Mouse (Mus musculus) liver, embryonic 14.5 days (tissue): Measurements from ENCODE around the gene Plk3. TPM values are rescaled to one million over a fixed set of nuclear protein-coding genes. Genes with fewer than 3 reads are reported as not detected.

Source experiments
- ATAC-seq: fragments of 200-750 bp; cut with Nextera tagmentation; 2 replicates; pipeline ENCODE4 v1.8.0; 2017; ENCODE audit warnings: moderate number of reproducible peaks, mild to moderate bottlenecking, moderate library complexity; ENCODE audit not compliant: insufficient read depth
- DNase-seq, 3 experiments: peaks; one replicate each; pipeline ENCODE4 v3.0.0-alpha.2; 2012 to 2013; ENCODE audit warnings: low read depth in 3 of 3, low spot score in 3 of 3
- H3K27ac ChIP-seq: fragments of 300-500 bp; sonication (generic); 2 replicates; pipeline ENCODE4 v1.5.1; 2014; ENCODE audit warnings: moderate library complexity, mild to moderate bottlenecking, control low read depth, inconsistent platforms
- H3K27me3 ChIP-seq: fragments of 300-500 bp; sonication (generic); 2 replicates; pipeline ENCODE4 v1.6.1; 2014; ENCODE audit warnings: mild to moderate bottlenecking, low read length, moderate library complexity; ENCODE audit not compliant: control insufficient read depth, insufficient read depth
- H3K36me3 ChIP-seq: fragments of 300-500 bp; sonication (generic); replicated peaks from 2 replicates; pipeline ENCODE4 v1.6.1; 2014; ENCODE audit warnings: low read depth; ENCODE audit not compliant: control insufficient read depth, insufficient read depth
- H3K4me1 ChIP-seq, 2 experiments: fragments of 200-500 bp in 1 of 2; fragments of 300-500 bp in 1 of 2; sonication (generic) in 1 of 2; replicated peaks; 2 replicates each; pipeline ENCODE4 v1.6.1; 2012 to 2014; ENCODE audit warnings: antibody characterized with exemption in 1 of 2, inconsistent platforms in 1 of 2, low read length in 1 of 2; ENCODE audit not compliant: control insufficient read depth in 2 of 2, insufficient read depth in 2 of 2
- H3K4me2 ChIP-seq: fragments of 300-500 bp; sonication (generic); 2 replicates; pipeline ENCODE4 v1.6.1; 2014; ENCODE audit warnings: low read depth, mild to moderate bottlenecking, control low read depth, moderate library complexity
- H3K4me3 ChIP-seq, 2 experiments: fragments of 200-500 bp in 1 of 2; fragments of 300-500 bp in 1 of 2; sonication (generic) in 1 of 2; 2 replicates each; pipeline ENCODE4 v1.5.1; 2012 to 2014; ENCODE audit warnings: low read depth in 2 of 2, low read length in 2 of 2, mild to moderate bottlenecking in 2 of 2, control low read depth in 1 of 2, inconsistent platforms in 1 of 2, moderate library complexity in 1 of 2; ENCODE audit not compliant: insufficient read depth in 1 of 2
- H3K9ac ChIP-seq: fragments of 300-500 bp; sonication (generic); replicated peaks from 2 replicates; pipeline ENCODE4 v1.6.1; 2014; ENCODE audit warnings: mild to moderate bottlenecking, control low read depth, moderate library complexity
- H3K9me3 ChIP-seq: fragments of 300-500 bp; sonication (generic); 2 replicates; pipeline ENCODE4 v1.6.1; 2016; ENCODE audit warnings: low read length, mixed read lengths; ENCODE audit not compliant: control insufficient read depth
- CTCF ChIP-seq: IDR thresholded peaks from 2 replicates; pipeline ENCODE4 v1.5.1; 2016; ENCODE audit warnings: antibody characterized with exemption, low read depth, control low read depth
- EP300 ChIP-seq: IDR thresholded peaks from 2 replicates; pipeline ENCODE4 v1.6.1; 2016; ENCODE audit warnings: antibody characterized with exemption, low read depth
- WGBS: fragments of 180-500 bp; shearing (Covaris S2); extraction: QIAGEN DNeasy Blood & Tissue Kit; methylation state at CpG from one replicate; pipeline ENCODE4 v1.1.7; 2014; ENCODE audit not compliant: insufficient replicate concordance; 5-methylcytosine and 5-hydroxymethylcytosine counted together
- polyA plus RNA-seq, 2 experiments: library from polyadenylated mRNA; depleted of rRNA in 1 of 2; stranded (reverse) in 1 of 2; unstranded in 1 of 2; fragments of >200 nt; fragmentation: Nextera tagmentation in 1 of 2; extraction: Ambion mirVana in 1 of 2; gene quantifications; 2 replicates each; pipeline versions ENCODE4 v1.2.1 to v1.2.3; 2012 to 2014

Plk3 gene
- polyA plus RNA-seq, 2 experiments: 1.1 to 1.7 TPM

- no peak for DNase-seq
- Histone ChIP-seq H3K27ac (no peak overlapping the region), H3K36me3 (peaks cover 33% of the 10 kb centered on the region), H3K9me3 (no peaks in the 10 kb centered on the region), H3K4me1 (peaks cover 4 to 5% of the 10 kb centered on the region in 2 experiments), H3K9ac (no peak overlapping the region), H3K27me3 (no peaks in the 10 kb centered on the region), H3K4me3 (no peak overlapping the region), H3K4me2 (no peak overlapping the region)
- 72% methylated on average over 18 of the region's 18 CpGs for WGBS
- TF ChIP-seq CTCF (no peak), EP300 (no peak)
- no peak for ATAC-seq
Observed at GRCm38 (mm10) chr4:117148047-117148713, 14.4 kb upstream of the Plk3 start.

- H3K4me2 ChIP-seq: no peak overlapping the region
- DNase-seq (peak; percentile 80 to 89 (median 84)), ATAC-seq (peak; percentile 27; the same call in 1 of the 2 replicates)
- H3K27ac ChIP-seq: no peak overlapping the region
- H3K9me3 ChIP-seq: no peaks in the 10 kb centered on the region
- no peak overlapping the region for H3K9ac ChIP-seq
- no peaks in the 10 kb centered on the region for H3K4me1 ChIP-seq
- H3K27me3 ChIP-seq: no peaks in the 10 kb centered on the region
- 37% methylated on average over 15 of the region's 15 CpGs for WGBS
- TF ChIP-seq CTCF: peak; percentile 99
- no peak for TF ChIP-seq EP300
- H3K36me3 ChIP-seq: peaks cover 16% of the 10 kb centered on the region
- H3K4me3 ChIP-seq: no peak overlapping the region
Observed at GRCm38 (mm10) chr4:117146176-117146575, 12.4 kb upstream of the Plk3 start.

- Histone ChIP-seq H3K4me1 (no peaks in the 10 kb centered on the region), H3K4me3 (no peak overlapping the region), H3K4me2 (no peak overlapping the region), H3K9me3 (no peaks in the 10 kb centered on the region), H3K9ac (no peak overlapping the region), H3K36me3 (peaks cover 7% of the 10 kb centered on the region), H3K27ac (no peak overlapping the region), H3K27me3 (no peaks in the 10 kb centered on the region)
- 84% methylated on average over 13 of the region's 13 CpGs for WGBS
- DNase-seq: no peak
- no peak for TF ChIP-seq EP300
- no peak for TF ChIP-seq CTCF
- no peak for ATAC-seq
Observed at GRCm38 (mm10) chr4:117145248-117145647, 11.5 kb upstream of the Plk3 start.

- DNase-seq (no peak), ATAC-seq (no peak)
- H3K27me3 ChIP-seq: no peaks in the 10 kb centered on the region
- H3K27ac ChIP-seq: no peak overlapping the region
- no peaks in the 10 kb centered on the region for H3K9me3 ChIP-seq
- TF ChIP-seq CTCF (no peak), EP300 (no peak)
- H3K36me3 ChIP-seq: no peaks in the 10 kb centered on the region
- no peak overlapping the region for H3K4me3 ChIP-seq
- WGBS: 54% methylated on average over 7 of the region's 7 CpGs
- no peaks in the 10 kb centered on the region; a peak in 1 of 4 replicates for H3K4me1 ChIP-seq
- no peak overlapping the region for H3K9ac ChIP-seq
- H3K4me2 ChIP-seq: no peak overlapping the region
Observed at GRCm38 (mm10) chr4:117143023-117143422, 9.3 kb upstream of the Plk3 start.

- H3K9me3 ChIP-seq: no peaks in the 10 kb centered on the region
- H3K27ac ChIP-seq: no peak overlapping the region
- no peaks in the 10 kb centered on the region for H3K36me3 ChIP-seq
- TF ChIP-seq EP300 (no peak), CTCF (peak; percentile 16; the same call in 1 of the 2 replicates)
- no peaks in the 10 kb centered on the region for H3K27me3 ChIP-seq
- no peak overlapping the region for H3K9ac ChIP-seq
- H3K4me3 ChIP-seq: no peak overlapping the region
- WGBS: 34% methylated on average over 4 of the region's 4 CpGs
- DNase-seq: no peak
- peaks cover 0 to 10% of the 10 kb centered on the region in 2 experiments; a peak in 3 of 4 replicates for H3K4me1 ChIP-seq
- H3K4me2 ChIP-seq: no peak overlapping the region
- ATAC-seq: no peak
Observed at GRCm38 (mm10) chr4:117140613-117141012, 6.8 kb upstream of the Plk3 start.
